Mouse (Mus musculus) induced T-regulatory cell, adult 2 months (primary cell): ENCODE results near the gene Gtf2e1.
A peak's percentile ranks its signal among the peaks of the same experiment; 100 is the strongest.

ENCODE experiments used
- DNase-seq: peaks from one replicate; pipeline ENCODE4 v3.0.0-alpha.2; 2012; ENCODE audit warnings: low read depth

The Gtf2e1 gene

DNA sequence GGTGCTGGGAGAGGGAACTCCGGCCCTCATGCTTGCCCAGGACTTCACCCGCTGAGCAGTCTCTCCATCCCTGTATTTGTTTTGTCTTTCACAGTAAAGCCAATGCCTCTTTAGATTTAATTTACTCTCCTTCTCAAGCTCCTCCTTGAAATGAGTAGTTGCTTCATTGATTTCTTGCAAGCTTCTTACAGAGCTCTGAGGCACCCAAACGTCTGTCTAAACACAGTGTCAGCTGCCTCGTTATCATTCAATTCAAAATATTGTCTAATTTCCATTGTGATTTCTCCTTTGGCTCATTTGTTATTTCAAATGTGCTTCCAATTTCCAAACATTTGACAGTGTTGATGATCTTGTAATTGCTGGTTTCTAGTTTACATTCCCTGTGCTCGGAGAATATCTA lies 6.7 kb upstream of the Gtf2e1 start:
- no peak for DNase-seq

DNA sequence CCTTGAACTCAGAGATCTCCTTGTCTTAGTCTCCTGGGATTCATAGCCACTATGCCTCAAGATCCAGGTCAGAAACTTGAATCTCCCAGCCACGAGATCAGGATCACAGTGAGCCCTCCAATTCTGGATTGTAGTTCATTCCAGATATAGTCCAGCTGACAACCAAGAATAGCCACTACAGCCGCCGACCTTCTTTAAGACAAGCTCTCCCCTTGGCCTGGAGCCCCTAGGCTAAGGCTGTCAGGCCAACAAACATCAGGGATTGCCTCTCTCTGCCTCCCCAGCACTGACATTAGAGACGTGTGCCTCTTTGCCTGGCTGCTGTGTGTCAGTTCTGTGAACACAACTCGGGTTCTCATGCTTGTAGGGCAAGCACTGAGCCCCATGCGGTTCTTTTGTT lies 1.2 kb upstream of the Gtf2e1 start:
- peak; percentile 10 for DNase-seq

DNA sequence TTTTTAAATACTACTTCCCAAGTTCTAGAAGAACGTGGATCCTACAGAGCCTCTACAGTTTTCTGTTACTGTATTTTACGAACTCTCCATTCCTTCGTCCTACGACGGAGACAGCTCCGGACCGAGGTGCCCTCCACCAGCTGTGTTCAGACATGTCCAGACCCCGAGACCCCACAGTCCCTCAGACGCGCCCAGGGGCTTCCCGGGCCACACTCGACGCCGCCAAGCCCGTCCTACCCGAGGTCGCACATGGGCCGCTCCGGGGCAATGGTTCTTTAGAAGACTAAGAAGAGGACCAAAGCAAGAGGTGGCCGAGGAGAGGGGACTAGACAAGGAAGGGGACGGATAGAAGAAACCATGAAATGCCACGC lies 364 bp downstream of the Gtf2e1 start:
- DNase-seq = no peak

DNA sequence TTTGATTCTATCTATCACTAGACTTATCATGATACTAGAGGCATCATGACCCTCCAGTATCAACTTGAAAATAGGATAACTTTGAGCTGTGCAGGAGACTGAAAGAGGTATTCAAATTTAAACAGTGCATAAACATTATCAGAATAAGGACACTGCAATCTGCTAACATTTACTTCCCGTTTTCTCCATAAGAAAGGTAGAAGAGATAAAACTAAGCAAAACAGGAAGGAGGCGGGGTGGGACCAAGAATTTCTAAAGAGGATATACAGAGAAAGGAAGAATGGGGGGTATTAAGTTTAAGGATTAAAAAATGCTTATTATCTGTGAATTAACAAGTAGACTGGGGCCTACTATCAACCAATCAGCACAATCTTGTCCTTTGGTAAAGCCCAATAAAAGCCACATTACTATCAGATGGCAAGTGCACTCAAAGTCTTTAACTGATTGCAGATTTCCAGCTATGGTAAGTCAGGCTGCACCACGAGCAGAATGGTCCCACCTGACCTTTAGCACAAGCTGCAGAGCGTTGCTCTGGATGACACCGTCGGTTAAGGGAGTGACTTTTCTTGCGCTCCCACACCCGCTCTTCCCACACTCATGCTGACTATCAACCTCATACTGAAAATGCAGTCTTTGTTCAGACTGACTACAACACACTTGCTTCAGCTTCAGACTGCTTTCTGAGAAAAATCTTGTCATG lies 6.1 kb downstream of the Gtf2e1 start:
- DNase-seq = peak; percentile 13

DNA sequence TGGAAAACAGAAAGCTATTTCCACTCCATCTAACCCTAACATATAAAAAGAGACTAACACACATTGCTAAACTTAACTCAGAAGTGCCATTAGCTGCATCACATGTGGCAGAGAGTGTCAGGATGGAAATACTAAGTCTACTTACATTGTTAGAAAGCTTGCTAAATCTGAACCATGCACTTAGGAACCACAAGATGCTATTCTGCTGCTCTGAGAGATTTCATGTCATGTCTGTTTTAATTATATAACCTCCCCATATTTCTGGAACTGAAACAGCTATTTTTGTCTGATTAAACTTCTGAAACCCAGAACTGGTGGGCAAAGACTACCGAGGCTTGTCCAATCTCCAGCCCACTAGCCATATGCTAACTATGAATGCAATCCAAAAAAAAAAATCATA lies 7.5 kb downstream of the Gtf2e1 start:
- no peak for DNase-seq

DNA sequence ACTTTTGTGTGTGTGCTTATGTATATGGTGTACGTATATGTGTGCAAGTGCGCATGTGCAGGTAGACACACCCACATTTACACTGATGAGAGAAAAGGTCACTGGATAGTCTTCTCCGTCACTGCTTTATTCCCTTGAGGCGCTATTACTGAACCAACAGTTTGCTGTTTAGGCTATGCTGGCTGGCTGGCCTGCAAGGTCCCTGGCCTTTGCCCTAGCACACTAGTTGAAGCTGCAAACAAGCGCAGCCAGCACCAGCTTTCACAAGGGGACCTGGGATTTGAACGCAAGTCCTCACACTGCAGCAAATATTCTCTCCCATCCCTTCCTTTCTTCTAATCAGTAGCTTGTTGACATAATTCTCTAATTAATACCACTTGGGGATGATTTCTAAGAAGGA lies 9.4 kb downstream of the Gtf2e1 start:
- no peak for DNase-seq

DNA sequence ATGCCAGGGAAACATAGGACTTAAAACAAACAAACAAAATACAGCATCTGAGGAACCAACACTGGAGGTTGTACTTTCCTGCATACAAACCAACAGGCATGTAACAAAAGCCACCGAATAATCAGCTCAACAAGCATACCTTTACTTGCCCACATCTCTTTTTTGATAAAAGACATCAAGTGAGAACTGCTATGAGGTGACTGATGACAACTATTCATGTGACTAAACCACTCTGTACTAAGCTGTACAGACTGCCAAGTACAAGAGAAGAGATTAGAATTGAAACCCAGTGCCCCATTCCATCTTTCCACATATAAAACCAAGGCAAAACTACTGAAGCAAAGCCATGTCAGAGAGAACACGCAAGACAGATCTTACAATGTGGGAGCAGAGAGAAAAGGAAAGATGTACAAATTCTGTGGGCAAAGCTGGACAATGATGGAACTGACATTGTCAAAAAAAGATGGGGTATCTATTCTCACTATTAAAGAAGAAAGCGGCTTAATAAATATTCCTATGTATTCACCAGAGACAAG lies 12.8 kb downstream of the Gtf2e1 start:
- no peak for DNase-seq

DNA sequence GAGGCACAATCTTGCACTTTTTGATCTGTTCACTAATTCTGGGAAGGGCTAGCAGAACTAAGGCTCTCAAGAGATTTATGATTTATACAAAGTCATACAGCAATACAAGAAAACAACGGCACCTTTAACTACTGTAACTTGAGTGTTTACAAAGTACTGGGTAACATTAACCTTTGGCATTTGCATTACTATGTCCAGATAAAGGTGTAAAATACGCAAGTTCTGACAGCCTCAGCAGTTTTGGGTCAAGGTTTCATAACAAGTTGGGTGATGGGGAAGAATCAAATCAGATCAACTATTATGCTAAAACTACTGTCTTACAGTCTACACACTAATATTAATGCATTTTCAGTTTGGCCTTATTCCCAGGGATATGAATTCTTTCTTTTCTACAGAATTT lies 14.5 kb downstream of the Gtf2e1 start:
- DNase-seq = no peak

DNA sequence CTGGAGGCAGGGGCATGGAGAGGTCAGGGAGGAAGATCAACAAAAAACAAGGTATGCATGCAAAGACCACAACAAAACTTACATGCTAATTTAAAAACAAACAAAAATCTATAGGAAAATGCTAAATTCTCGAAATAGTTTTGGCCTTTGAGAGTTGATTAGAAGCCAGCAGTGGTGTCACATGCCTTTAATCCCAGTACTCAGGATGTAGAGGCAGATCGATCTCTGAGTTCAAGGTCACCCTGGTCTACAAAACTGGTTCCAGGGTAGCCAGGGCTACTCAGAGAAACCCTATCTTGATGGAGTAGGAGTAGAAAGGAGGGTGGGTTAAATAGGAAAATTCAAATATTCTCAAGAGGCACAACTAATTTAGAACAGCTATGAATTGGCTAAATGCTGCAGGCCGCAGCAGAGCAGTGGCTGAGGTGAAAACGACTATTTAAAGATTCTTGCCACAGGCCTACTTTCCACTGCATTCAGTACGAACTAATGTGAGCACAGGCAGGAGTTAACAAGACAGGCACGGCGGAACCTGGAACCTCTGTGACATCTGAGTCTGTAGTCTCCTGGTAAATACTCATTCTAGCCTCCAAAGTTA lies 17.4 kb downstream of the Gtf2e1 start:
- no peak for DNase-seq

DNA sequence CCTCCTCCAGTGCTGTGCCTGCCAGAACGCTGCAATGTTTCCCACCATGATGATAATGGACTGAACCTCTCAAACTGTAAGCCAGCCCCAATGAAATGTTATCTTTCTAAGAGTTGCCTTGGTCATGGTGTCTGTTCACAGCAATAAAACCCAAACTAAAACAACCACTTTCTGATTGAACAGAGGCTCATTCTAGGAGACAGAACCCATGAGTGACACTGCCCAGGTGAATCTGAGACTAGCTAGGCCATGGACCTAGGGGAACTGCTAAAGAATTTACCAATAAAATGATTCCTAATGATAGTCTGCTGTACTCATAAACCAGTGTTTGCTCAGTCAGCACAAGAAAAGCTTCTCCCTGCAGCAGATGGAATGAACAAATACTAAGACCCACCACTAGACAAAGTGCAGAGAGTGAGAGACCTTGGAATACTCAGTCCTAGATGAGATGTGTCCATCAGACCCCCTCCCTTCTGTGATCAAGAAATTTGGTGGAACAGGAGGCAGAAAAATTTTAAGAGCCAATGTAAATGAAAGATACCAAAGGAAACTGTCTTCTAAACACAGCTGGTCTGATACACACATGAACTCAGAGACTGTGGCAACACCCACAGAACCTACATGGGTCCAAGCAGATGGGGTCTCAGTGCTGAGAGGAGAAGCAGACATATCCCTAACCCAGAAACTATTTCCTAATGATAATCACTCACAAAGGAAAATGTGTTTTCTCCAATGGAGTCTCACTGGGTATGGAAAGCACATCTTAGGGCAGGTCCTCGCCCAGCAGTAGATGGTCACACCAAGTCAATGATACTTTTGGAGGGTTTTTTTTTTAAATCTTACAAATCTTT lies 19.2 kb downstream of the Gtf2e1 start:
- no peak for DNase-seq

DNA sequence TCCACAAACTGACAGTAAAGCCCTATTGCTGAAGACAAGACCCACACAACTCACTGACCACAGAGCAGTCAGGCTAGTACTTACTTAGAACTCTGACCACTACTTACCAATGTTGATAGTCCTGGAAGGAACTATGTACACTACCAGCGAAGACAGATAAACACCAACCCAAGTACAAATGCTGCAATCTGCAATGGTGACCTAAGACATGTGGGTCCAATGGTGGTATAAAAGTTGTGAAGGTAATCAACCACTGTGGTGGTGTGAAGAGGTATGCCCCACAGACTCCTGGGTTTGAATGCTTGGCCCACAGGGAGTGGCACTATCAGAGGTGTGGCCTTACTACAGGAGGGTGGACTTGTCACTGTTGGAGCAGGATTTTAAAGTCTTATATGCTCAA lies 19.9 kb downstream of the Gtf2e1 start:
- DNase-seq = no peak

DNA sequence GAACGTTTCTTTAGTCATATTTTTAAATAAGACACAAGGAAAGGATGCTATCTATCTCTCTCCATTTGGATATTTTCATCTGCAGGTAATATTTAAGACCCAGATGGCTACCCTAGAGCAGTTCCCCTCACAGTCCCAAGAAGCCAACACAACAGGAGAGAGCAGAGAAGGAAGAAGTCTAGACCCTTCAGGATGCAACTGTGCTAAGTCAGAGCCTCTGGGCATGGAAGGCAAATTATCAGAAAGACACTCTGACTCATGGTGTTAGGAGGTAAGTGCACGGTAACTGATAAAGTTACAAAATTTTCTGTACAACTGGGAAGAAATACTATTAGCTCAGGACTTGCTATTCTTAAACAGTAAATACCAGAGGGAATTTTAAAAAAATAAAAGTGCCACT lies 20.9 kb downstream of the Gtf2e1 start:
- DNase-seq = no peak

DNA sequence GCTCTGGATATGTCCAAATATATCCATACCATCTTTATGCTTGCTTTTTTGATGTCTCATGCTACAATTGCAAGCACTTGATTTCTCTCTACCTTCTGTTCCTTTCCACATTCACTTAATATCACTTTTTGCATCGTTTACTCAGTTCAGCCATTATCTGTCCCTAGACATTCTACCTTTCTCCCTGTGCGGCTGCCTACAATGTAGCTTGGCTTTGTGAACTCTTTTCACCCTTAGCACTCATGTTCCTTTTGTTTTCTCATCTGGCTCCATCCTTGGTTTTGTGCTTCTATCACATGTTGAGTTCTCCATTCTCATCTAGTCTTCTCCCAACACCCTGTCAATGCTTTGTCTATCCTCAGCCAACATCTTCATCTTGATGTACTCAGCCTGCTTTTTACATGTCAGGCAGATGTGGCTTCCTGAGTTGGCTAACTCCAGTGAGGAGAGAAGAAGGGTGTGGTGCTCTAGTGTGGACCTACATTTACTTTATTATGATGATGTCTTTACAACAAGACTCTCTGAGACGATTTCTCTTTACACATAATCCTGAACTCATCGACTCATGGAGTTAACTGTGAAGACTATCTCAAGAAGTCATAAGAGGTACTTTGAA lies 21.9 kb downstream of the Gtf2e1 start:
- DNase-seq = no peak

DNA sequence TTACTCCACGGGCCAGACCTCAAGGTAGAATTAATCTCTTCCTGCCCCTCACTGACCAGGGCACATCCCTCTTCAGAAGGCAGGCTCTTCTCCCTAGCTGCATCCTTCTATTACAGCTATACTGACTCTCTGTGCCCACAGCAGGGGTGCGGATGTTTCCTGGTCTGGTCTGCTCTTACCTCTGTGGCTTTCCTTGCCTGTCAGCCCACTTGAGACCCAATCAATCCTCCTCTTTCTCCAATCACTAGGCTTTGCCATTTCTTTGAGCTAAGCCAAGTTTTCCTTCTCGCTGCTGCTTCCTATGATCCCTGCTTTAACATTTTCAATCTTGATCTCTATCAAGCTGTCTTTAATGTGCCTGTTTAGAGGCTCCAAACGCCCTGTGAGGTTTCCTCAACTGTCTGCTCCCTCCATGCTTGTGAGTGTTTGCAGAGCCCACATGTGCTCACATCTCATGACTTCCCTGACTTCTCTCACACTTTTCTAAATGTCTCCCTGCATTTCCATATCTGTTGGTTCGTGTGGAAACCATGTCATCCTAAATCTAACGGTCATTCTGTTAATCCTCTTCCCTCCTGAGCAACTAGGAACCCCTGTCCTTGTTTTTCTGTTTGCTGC lies 23.1 kb downstream of the Gtf2e1 start:
- no peak for DNase-seq

DNA sequence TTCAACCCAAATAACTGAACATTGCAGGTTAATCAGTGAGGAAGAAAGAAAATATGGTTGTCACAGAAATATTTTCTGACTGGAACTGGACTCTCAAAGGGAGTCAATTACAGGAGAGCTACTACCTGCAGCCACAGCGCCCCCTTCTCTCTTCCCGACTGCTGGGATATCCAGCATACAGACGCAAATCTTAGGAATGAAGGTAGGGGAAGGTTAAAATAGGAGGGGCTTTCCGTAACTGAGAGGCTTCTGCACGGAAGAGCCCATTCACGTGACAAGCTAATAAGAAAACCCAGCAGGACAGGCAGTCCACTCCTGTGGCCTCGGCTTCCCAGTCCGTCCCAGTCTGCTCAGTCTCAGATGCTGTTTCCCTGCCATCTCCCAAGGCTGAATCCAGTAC lies 24.9 kb downstream of the Gtf2e1 start:
- no peak for DNase-seq

DNA sequence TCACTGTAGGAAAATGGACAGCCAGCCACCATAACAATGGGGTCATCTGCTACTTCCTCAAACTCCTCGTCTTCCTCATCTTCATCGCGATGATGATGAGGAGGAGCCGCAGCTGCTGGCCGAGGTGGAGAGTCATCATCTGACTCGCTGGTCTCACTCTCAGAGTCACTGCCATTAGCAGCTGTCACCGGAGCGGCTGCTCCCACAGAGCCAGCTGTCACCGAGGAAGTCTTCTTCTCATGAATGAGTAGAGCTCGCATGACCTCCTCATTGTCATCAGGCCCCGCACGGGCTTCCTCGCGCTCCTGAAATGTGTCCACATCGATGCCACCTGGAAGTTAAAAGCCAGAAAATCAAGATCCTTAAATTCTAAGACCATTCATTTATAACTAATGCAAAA lies 28.1 kb downstream of the Gtf2e1 start:
- no peak for DNase-seq

DNA sequence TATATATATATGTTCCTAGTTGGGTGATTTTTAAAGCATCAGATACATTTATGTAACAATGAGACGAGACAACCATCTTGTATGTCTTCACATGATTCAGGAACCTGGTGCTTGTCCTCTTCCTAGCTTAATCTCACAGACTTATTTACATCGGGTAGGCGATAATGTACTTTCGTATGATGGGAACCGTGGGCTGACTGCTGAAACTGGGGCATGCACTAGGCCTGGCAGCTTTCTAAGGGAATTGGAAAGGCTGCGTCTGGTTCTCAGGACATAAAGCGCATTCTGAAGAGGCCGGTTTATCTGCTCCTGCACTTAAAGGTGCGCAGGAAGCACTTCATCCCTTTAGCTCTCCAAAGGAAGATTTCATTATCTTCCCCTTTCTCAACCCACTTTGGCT lies 32.8 kb downstream of the Gtf2e1 start:
- DNase-seq = no peak

DNA sequence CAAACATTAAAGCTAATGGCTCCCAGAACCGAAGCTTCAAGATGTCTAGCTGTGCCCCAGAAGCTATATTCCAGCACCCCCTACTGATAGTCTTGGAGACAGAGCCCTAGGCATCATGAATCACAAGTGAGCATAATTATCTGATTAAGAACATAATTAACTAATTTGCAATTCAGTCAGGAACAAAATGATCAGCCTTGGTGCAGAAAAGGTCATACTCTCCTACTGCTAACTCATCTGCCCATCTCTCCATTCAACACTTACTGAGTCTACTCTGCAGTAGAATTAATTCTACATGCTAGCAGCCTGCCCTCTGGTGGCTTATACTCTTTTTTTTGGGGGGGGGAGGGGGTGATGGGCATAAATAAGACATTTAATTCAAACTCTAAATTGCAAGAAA lies 35.1 kb downstream of the Gtf2e1 start:
- no peak for DNase-seq

DNA sequence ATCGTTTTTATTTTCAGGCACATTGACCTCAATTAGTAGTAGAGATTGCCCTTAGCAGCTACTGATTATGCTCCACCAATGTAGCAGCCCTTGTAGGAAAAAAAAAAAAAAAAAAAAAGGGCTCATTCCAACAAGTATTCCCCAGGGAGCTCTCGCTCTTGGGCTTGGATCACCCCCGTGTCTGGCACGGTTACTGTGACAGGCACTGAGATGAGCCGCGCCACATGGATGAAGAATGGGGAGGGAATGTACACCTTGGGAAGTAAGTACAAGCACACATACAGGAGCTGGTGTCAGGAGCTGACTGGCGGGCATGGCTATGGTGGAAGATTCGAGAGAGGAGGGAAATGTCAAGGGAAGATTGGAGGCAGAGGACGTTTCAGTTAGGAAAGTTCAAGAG lies 41.0 kb downstream of the Gtf2e1 start:
- DNase-seq = no peak

DNA sequence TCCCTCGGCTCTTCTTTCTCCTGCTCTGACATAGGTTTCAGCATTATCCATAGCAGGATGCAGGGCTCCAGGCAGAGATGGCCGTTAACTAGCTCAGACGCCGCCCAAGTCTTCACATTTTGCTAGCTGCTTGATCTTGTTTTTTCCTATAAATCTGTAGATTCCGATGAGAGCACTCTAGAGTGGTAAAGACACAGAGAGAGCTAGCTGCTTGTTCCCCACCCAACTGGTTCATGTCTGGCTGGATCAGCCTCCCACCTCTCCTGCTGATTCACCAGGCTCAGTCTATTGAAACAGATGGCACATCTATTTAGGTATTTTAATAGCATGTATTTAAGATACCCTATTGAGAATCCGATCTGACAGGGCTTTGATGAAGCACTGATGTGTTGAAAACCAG lies 44.6 kb downstream of the Gtf2e1 start:
- no peak for DNase-seq

DNA sequence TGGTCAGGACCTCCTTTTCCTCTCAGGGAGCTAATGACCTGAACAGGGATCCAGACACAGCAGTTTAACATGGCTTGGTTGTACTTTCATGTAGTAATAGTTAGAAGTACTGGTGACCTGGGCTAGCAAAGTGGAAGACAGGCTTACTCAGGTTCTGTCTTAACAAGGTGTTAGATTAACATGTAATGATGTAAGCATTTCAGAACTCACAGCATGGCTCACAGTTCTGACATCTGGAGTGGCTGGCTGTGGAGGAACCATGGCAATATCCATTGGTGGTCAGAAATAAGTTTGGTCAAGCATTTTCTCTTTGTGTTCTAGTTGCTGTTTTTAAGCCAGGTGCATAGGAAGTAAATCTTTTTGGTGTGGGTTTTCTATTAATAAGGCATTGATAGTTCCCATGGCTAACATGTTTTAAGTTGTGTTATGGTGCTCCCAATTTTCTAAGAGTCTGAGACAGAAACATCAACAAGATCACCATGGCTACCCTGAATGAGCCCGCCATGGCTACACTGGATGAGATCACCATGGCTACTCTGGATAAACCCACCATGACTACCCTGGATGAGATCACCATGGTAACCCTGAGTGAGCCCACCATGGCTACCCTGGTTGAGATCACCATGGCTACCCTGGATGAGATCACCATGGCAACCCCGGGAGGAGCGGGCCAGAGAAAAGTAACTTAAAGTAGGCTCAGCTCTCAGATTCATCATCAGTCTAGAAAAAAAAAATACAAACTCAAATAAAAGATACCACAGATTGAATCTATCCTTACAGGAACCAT lies 52.6 kb downstream of the Gtf2e1 start:
- DNase-seq = no peak
